ENCODE assay signal across 9 mouse cellular contexts in the genomic region with DNA sequence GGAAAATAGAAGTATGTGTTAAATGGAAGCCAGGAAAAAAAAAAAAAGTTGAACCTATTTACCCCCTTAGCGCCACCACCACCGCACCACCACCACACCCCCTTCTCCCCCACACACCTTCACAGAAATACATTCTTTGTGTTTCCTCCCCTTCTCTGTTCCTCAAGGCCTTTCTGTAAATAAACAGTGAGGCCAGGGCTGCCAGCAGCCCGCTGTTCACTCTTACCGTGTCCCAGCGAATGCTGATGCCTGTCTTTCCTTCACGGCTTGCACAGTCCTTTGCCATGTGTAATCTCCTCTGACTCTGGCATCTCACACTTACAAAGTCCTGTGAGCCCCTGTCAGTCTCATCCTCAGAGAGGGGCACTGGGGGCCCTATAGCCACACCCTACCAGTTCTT. TPM values are rescaled to one million over a fixed set of nuclear protein-coding genes. Genes with fewer than 3 reads are reported as not detected.
DNase-seq lines count a peak whose midpoint lies in the region; ATAC-seq and TF ChIP-seq lines count a peak whose summit lies in the region.
"Had no signal": no experiment of that assay in that cellular context is flagged by ENCODE, and none has a peak within 500 bp of the region (broad histone marks: within the 10 kb centered on the region; RNA-seq: fewer than 3 reads in every experiment).

No protein-coding gene starts in this region.

- no peak for TF ChIP-seq POLR2A in heart, adult 2 months (IDR thresholded peaks at IDR 0.05; ENCODE audit: insufficient read depth, low read depth, low read length)
- TF ChIP-seq POLR2A in small intestine, adult 2 months (IDR thresholded peaks at IDR 0.05; ENCODE audit: low read depth, low read length): no peak

- ATAC-seq in lung, embryonic 15.5 days (ENCODE audit: borderline replicate concordance, extremely low read depth, low FRiP score, low TSS enrichment): peak; percentile 28; the same call in 1 of the 2 replicates
- no peak for ATAC-seq in forebrain, postnatal 0 days
- ATAC-seq in granulocyte monocyte progenitor cell, adult 5-6 weeks (replicated peaks; ENCODE audit: poor library complexity, severe bottlenecking): no peak

- 49% methylated on average over 6 of the region's 6 CpGs for WGBS in heart, adult 2 months
- 15% methylated on average over 6 of the region's 6 CpGs for WGBS in lung, embryonic 15.5 days
- 46% methylated on average over 6 of the region's 6 CpGs for WGBS in forebrain, postnatal 0 days
- WGBS in small intestine, adult 2 months: 22% methylated on average over 6 of the region's 6 CpGs

- no peaks in the 10 kb centered on the region for H3K36me3 ChIP-seq in heart, adult 2 months (ENCODE audit: control insufficient read depth, insufficient read depth, low read length)
- H3K36me3 ChIP-seq in lung, embryonic 15.5 days: no peaks in the 10 kb centered on the region
- no peaks in the 10 kb centered on the region for H3K36me3 ChIP-seq in forebrain, postnatal 0 days (ENCODE audit: insufficient read depth)
- no peaks in the 10 kb centered on the region for H3K36me3 ChIP-seq in small intestine, adult 2 months (ENCODE audit: control insufficient read depth, insufficient read depth, low read length)

- peak overlapping the region; percentile 41 for H3K4me2 ChIP-seq in lung, embryonic 15.5 days
- H3K4me2 ChIP-seq in forebrain, postnatal 0 days (ENCODE audit: low read depth): no peak overlapping the region

- no peak for DNase-seq in heart, adult 2 months
- DNase-seq in heart, postnatal 36 days: no peak
- DNase-seq in lung, postnatal 14 days: no peak
- no peak for DNase-seq in forebrain, postnatal 0 days
- DNase-seq in ovary, postnatal 14 days (ENCODE audit: low spot score): no peak
- DNase-seq: thymus, postnatal 4 days had no signal

- no peaks in the 10 kb centered on the region for H3K79me2 ChIP-seq in heart, adult 2 months (replicated peaks; ENCODE audit: control insufficient read depth, insufficient read depth, low read length)

- TF ChIP-seq CTCF in heart, adult 2 months (IDR thresholded peaks at IDR 0.05): no peak
- no peak for TF ChIP-seq CTCF in forebrain, postnatal 0 days (IDR thresholded peaks at IDR 0.05; ENCODE audit: low read depth)
- no peak for TF ChIP-seq CTCF in small intestine, adult 2 months (IDR thresholded peaks at IDR 0.05; ENCODE audit: extremely low read depth, insufficient read length, insufficient replicate concordance, low read depth, low read length)

- peaks cover 10% of the 10 kb centered on the region for H3K4me1 ChIP-seq in heart, adult 2 months (ENCODE audit: control insufficient read depth, insufficient read depth, low read length)
- peaks cover 40% of the 10 kb centered on the region for H3K4me1 ChIP-seq in lung, embryonic 15.5 days
- H3K4me1 ChIP-seq in forebrain, postnatal 0 days (ENCODE audit: insufficient read depth): no peaks in the 10 kb centered on the region
- H3K4me1 ChIP-seq in small intestine, adult 2 months (ENCODE audit: control insufficient read depth, insufficient read depth, insufficient read length, low read length): peaks cover 14% of the 10 kb centered on the region; the same call in 1 of the 2 replicates

- H3K27me3 ChIP-seq in heart, adult 2 months (ENCODE audit: control insufficient read depth, insufficient read depth, low read length): no peaks in the 10 kb centered on the region
- H3K27me3 ChIP-seq in lung, embryonic 15.5 days: no peaks in the 10 kb centered on the region
- no peaks in the 10 kb centered on the region for H3K27me3 ChIP-seq in forebrain, postnatal 0 days (ENCODE audit: insufficient read depth, low read length)
- no peaks in the 10 kb centered on the region for H3K27me3 ChIP-seq in small intestine, adult 2 months (ENCODE audit: control insufficient read depth, insufficient read depth, low read length)

- no peaks in the 10 kb centered on the region for H3K9me3 ChIP-seq in lung, embryonic 15.5 days
- H3K9me3 ChIP-seq in forebrain, postnatal 0 days (ENCODE audit: low read length): no peaks in the 10 kb centered on the region

- intact Hi-C loops in heart, adult 2 months (cut with DNase I): no loop called here
- intact Hi-C loops in heart, postnatal 36 days (cut with DNase I): no loop called here

- no peak overlapping the region for H3K9ac ChIP-seq in heart, adult 2 months (ENCODE audit: low read depth, low read length)
- peak overlapping the region; percentile 27; the same call in 1 of the 2 replicates for H3K9ac ChIP-seq in lung, embryonic 15.5 days
- H3K9ac ChIP-seq in forebrain, postnatal 0 days: no peak overlapping the region

- H3K4me3 ChIP-seq in heart, adult 2 months: no peak overlapping the region
- 0 out of 2 replicates have a peak overlapping the region, but pooled peaks have one; percentile 13 for H3K4me3 ChIP-seq in lung, embryonic 15.5 days
- H3K4me3 ChIP-seq in forebrain, postnatal 0 days (ENCODE audit: low read depth, low read length): no peak overlapping the region
- no peak overlapping the region for H3K4me3 ChIP-seq in small intestine, adult 2 months (ENCODE audit: low read depth, low read length)

- peak overlapping the region; percentile 65; the same call in 1 of the 2 replicates for H3K27ac ChIP-seq in heart, adult 2 months
- peak overlapping the region; percentile 92 for H3K27ac ChIP-seq in lung, embryonic 15.5 days
- H3K27ac ChIP-seq in forebrain, postnatal 0 days (ENCODE audit: low read depth, low read length): 0 out of 2 replicates have a peak overlapping the region, but pooled peaks have one; percentile 59
- H3K27ac ChIP-seq in small intestine, adult 2 months (ENCODE audit: insufficient read depth, low read depth, low read length): peak overlapping the region; percentile 41; the same call in 1 of the 2 replicates

- TF ChIP-seq EP300 in heart, adult 2 months (IDR thresholded peaks at IDR 0.05; ENCODE audit: insufficient read depth, low read depth, low read length): no peak

RNA-seq across cellular contexts. Expression of gene Ppp1r3c, which starts 30.3 kb away (rescaled TPM):
- total RNA-seq in heart, adult 2 months (2021): 100 to 1,000 TPM in 1 of 2 experiments, 10 to 100 TPM in 1; 90.4 to 152 TPM
- 49.7 and 99.7 TPM in 2 replicates for polyA plus RNA-seq in heart, adult 2 months (2012; rRNA removed)
- 100 to 1,000 TPM in 1 of 2 experiments, 10 to 100 TPM in 1; 65.8 to 116 TPM for total RNA-seq in heart, postnatal 36 days (2021)
- 83.4 and 84.3 TPM in 2 replicates for polyA plus RNA-seq in lung, embryonic 15.5 days (2015; fragmentation: Nextera tagmentation; extraction: Ambion mirVana)
- total RNA-seq in forebrain, postnatal 0 days (2014; rRNA removed): 28.2 and 28.6 TPM in 2 replicates
- 6.4 and 8.9 TPM in 2 replicates for polyA plus RNA-seq in forebrain, postnatal 0 days (2015; fragmentation: Nextera tagmentation; extraction: Ambion mirVana)
- 0.55 and 0.75 TPM in 2 replicates for polyA plus RNA-seq in small intestine, adult 2 months (2012; rRNA removed)
- total RNA-seq in granulocyte monocyte progenitor cell, adult 5-6 weeks (2014; fragmentation: Nextera tagmentation): not detected in 2 replicates
- not detected in 2 replicates for total RNA-seq in granulocyte monocyte progenitor cell, adult 5-6 weeks (2017)

Comparison
In these comparisons a context has a peak if more than half of its experiments do, and no peak if none do; other contexts are left out.
1. H3K27ac ChIP-seq: peak in every context shown above with its lines; median percentile 92 in lung, embryonic 15.5 days; 65 in heart, adult 2 months; 59 in forebrain, postnatal 0 days; 41 in small intestine, adult 2 months.
2. RNA of gene Ppp1r3c, which starts 30.3 kb away (total RNA-seq): 90.4 to 152 TPM in heart, adult 2 months, 65.8 to 116 TPM in heart, postnatal 36 days and 28.2 to 28.6 TPM in forebrain, postnatal 0 days; not detected in granulocyte monocyte progenitor cell, adult 5-6 weeks; every median in the first group is over 10 times any median in the second.